Mouse (Mus musculus): ENCODE measurements around the gene Noc4l.
A peak's percentile ranks its signal among the peaks of the same experiment; 100 is the strongest.

The Noc4l gene

GRCm38 (mm10) chr5:110609425-110609824, 43.8 kb downstream of the Noc4l start:
- no peak for DNase-seq (ENCODE audit: low spot score in 2 of 2)

GRCm38 (mm10) chr5:110608941-110609340, 44.3 kb downstream of the Noc4l start:
- no peak for DNase-seq (ENCODE audit: low spot score in 2 of 2)

GRCm38 (mm10) chr5:110608336-110608735, 44.9 kb downstream of the Noc4l start:
- no peak for DNase-seq (ENCODE audit: low spot score in 2 of 2)

- DNase-seq (ENCODE audit: low spot score in 2 of 2), result peak; percentile 53 to 57
Measured at GRCm38 (mm10) chr5:110607767-110608166, 45.5 kb downstream of the Noc4l start.

GRCm38 (mm10) chr5:110605531-110606221, 47.5 kb downstream of the Noc4l start:
- DNase-seq (ENCODE audit: low spot score in 2 of 2), result peak in 1 of 2 experiments; percentile 53

- DNase-seq (ENCODE audit: low spot score in 2 of 2), result no peak
Measured at GRCm38 (mm10) chr5:110604311-110604710, 48.9 kb downstream of the Noc4l start.

GRCm38 (mm10) chr5:110603016-110603685, 50.1 kb downstream of the Noc4l start:
- DNase-seq (ENCODE audit: low spot score in 2 of 2), result no peak

All from right cerebral cortex, postnatal 10 days (tissue).